Mouse (Mus musculus) thymus, postnatal 25 days (tissue): Measurements from ENCODE around the gene Ano1.

ENCODE experiments used
- DNase-seq: peaks from one replicate; pipeline ENCODE4 v3.0.0; 2022

Ano1 gene

DNA sequence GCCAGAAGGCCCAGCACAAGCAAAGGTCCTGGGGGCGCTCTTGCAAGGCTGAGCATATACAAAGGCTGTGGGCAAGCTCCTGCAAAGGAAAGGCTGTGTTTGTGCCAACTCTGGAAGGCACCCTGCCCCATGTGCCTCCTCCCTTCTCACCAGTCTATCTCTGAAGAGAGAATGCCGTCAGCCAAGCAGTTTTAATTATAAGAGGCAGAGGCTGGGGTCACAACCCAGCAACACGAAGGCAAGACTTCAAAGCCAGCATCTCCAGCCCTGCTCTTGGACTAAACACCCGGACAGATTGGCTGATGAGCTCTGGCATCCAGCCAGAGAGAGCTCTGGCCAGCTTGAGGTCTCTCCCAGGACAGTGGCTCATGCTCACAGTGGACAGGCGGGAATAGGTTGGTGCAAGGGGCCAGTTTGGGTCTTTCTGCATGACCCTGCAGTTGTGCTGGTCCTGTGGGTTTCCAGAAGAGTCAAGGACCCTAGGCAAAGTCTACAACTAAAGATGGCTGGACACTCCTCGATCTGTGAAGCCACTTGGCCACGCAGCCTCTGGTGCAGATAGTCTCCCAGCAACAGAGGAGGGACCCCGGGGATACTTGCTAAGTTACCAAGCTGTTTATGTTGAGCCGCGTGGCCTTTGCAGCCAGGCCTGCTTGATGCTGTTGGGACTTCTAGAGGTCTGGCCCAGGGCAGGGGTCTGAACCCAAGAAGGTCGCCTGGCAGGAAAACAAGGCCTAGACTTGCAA, 12.9 kb upstream of the Ano1 start:
- no peak for DNase-seq

DNA sequence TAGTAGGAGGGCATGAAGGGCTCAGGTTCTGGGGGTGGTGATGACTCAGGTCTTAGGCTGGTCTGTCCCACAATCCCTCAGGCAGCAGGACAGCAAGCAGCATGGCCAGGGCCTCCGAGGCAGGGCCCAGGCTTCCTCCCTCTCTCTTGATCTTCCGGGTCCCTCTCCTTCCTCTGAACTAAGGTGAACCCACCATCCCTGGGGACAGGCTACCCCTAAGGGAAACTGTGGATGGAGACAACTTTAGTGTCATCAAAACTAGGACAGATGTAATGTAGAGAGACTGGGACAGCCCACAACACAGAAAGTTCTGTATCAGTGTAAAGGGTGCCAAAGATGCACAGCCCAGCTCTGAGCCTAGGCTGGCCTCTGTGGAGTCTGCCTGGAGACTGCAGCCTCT, 12.2 kb upstream of the Ano1 start:
- no peak for DNase-seq

DNA sequence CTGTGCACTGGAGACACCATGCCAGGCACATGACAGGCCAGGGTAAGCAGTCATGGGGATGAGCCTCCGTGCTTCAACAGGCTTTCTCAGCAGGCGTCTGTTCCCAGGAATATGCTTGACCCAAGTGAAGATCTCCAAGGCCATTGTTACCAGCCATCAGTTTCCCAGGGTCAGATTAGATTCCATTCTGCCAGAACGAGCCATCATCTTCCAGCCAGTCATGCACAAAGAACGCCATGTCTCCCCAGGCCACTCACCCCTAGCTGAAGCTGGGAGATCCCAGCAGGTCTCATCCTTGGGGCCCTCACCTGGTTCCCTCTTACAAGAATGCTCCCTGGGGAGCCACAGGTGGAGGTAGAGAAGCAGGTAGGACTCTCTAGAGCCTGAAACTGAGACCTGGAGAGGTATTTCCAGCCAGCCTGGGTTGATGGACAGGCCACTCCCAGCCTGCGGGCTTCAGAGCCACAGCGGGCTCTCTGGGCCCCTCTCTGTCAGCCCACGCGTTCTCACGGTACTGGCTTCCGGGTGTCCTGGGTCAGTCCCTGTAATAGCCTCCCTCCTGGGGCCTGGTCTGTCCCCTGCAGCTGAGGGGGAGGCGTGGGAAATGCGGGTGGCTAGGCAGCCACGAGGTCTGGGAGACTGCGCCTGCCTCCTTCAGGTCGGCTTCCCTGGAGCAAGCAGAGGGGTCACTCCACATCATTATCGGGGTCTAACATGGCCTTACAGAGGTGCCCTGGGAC, 10.9 kb upstream of the Ano1 start:
- no peak for DNase-seq

DNA sequence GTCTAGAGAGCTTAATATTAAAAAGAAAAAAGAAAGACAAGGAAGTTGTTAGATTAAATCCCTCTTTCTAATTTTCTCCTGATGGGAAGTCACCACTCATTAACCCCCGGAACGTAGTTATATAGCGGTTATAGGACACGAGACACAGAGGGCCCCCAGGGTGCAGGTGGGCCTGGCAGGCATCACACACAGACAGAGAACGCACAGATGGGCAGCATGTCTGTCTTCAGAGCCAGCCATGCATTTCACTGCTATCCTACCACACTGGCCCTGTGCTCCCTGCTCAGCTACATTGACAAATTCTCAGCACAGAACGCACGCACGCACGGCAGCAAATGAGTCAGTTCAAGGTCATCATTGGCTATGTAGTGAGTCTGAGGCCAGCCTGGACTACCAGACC, 8.5 kb upstream of the Ano1 start:
- no peak for DNase-seq

DNA sequence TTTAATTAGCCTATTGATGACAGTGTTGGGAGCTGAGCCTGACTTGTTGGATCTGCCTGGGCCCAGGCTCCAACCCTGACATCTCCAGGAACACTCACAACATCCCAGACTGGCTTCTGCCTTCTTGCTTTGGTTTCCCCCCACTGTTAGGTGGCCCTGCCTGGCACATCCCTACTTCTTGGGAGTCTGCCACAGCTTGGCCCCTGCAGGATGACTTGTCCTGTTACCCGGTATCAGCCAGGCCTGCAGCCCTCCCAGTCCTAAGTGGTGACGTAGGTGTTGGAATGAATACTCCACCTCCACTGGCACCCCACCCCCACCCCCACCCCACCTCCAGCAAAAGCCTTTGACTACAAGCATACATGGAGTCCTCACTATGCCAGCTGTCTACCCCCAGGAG, 7.7 kb upstream of the Ano1 start:
- no peak for DNase-seq

DNA sequence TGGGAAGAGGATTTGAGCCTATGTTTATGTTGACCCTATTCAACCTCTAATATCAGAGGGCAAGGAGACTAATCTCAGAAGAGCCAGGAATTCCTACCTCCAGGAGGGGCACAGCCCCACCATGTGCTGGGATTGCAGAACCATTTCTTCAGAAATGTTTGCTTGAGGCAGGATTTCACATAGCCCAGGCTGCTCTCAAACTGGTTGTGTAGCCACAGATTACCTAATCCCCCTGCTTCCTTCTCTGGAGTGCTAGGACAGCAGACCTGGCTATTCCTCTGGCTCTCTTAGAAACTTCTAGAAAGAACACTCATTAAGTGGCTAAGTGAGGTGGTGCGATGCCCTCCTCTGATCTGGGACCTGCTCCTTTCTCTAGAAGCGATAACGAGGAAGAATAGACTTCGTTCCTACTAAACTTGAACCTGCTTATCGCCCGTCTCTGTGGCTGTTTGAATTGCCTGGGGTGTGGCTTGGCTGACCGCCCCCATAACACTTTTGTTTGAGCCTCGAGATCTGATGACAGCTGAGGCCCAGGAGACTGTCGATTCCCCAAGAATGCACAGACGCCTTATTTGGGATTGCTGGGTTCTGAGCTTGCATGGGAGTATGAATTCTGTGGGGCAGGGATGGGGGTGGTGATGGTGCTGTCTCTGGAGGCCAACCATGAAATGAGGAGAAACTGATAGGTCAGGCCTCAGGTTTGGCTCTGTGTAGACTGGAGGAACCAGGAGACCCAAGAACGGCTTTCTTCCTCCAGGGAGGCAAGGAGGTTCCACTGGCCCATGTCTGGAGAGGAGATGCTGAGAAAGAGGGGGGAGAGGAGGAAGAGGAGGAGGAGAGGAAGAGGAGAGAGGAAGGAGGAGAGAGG, 4.0 kb upstream of the Ano1 start:
- no peak for DNase-seq

DNA sequence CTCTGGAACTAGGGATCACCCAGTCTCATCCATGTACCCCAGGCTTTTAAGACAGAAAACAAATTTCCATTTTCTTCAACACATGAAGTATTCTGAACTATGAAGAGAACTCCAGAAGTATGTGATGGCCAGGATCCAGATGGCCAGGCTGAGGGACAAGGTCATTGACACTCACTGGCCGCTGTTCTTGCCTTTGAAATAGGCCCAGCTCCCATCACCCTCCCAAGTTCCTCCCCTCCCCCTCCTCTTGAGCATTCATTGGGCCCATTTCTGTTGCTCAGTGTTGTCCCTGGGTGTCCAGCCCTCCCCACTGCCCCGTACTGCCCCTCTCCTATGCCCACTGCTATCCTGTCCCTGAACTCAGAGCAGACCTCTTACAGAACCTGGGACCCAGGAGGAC, 2.9 kb upstream of the Ano1 start:
- DNase-seq = no peak

DNA sequence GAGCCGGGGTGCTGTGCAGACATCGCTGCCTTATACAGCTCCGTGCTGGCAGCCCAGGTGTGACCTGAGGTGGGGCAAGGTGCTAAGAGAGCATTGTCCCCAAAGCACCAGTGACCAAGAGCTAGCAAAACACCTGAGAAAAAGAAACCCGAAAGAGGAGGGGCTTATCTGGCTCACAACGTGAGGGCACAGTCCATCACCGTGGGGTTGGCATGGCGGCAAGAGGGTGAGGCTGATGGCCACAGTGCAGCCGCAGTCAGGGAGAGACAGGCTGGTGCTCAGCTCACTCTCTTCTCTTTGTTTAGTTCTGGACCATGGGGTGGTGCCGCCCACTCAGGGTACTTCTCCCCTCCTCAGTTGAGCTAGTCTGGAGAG, 1.9 kb upstream of the Ano1 start:
- no peak for DNase-seq

DNA sequence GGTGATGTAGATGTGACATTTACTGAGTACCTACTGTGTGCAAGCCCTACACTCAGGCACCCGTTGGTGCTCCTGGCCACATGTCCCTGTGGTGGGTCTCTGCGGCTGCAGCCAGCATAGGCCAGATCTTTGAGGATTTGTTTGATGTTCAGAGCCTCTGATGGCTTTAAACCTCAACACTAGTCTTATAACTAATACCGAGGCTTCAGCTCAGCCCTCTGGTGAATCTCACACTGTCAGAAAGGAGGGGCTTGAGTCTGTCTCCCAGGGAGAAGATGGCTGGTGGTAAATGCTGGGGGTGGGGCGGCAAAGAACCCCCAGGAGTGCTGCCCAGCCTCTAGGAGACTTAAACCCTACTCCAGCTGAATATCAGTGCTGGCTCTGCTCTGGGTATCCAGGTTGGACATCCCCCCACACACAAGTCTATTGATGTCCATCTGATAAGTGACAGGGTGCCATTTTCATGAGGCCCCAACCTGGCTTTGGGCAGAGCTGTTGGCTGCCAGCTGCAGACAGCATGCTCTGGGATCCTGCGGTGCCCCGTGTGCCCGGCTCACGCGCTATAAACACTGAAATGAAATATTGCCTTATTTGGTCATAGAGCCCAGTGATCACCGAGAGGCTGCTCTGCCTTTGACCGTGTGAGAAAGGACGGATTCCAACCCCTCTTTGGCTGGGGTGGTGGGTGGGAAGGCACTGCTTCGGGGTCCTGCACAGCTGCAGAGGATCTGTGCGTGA, 1.3 kb upstream of the Ano1 start:
- no peak for DNase-seq

DNA sequence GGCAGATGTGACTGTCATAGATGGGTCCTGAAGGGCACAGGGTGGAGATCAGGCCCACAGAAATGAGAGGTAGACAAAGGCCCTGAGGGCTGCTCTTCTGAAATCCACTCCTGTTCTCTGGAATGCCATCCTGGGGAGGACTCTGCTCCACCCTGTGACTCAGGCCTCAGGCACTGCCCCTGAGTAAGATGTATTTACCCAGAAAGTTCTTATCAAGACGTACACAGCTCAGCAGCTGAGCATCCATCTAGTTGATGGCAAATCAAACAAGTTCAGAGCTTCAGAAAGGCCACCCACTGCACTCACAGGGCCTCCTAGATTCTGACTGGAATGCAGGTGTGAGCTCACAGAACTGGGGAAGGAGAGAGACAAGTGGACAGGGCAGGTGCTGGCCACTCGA, 4.0 kb downstream of the Ano1 start:
- DNase-seq = no peak

DNA sequence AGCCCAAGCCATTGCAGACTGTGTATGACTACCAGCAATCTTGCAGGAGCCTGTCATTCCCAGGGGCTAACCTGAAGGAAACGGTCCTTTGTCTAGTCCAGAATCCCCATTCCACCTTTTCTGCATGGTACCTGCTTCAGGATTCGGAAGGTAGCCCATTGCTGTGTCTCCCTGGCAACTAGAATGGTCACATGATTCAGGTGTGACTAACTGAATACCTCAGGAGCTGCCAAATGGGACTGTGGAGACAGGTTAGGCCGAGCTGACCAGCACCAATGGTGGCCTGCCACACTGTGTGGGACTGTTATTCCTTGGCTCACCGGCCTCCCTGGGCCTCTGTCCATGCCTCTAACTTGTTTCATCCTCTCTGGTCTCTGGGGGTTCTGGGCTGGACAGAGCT, 5.3 kb downstream of the Ano1 start:
- DNase-seq = no peak

DNA sequence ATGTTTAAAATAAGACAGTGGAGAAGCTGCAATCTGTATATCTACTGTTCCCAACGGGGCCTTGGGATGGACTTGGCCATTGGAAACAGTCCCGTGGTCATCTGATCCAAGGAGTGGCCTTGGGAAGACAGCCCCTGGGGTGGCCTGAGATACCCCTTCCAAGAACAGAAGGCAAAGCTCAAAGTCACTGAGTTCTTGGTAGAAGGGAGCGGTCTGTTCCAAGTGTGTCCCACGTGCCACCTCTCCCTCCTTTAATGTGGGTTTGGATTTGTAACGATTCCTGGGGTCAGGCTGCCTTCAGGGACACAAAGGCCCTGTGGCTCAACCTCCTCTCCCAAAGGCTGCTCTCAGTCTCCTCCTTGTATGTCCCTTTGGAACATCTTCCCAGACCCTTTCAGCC, 7.9 kb downstream of the Ano1 start:
- no peak for DNase-seq

DNA sequence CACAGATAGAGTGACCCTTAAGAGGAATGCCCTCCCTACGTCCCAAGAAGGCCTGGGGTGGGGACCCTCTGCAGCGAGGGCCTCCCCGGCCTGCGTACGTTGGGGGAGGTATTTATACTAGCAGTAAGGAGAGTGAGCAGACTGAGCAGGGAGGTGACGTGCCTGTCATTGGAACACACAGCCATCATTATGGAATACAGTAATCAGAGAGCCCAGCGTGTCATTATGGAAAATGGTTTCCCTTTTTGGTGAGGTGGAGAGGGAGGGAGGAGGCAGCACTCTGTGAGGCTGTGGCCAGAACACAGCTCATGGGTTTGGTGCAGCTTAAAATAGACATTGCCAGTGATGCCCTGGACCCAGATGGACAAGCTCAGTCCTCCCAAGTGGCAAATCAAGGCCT, 11.1 kb downstream of the Ano1 start:
- no peak for DNase-seq

DNA sequence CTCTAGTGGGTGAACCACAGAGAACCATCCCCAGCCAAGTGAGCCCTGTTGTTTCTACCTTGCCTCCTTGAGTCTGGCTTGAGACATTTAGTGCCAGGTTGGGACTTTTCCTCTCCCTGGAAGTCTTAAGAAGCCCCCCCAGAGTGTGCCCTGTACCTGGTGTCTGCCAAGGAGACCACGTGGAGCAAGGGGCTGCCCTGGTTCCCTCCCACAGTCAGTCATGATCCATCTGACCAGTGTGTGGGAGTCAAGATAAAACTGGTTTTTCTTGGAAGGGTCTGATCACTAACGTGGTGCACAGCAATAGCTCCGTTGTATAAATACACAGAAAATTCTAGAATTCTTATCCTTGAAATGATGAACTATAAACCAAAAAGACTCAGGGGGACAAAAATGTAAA, 12.0 kb downstream of the Ano1 start:
- no peak for DNase-seq

DNA sequence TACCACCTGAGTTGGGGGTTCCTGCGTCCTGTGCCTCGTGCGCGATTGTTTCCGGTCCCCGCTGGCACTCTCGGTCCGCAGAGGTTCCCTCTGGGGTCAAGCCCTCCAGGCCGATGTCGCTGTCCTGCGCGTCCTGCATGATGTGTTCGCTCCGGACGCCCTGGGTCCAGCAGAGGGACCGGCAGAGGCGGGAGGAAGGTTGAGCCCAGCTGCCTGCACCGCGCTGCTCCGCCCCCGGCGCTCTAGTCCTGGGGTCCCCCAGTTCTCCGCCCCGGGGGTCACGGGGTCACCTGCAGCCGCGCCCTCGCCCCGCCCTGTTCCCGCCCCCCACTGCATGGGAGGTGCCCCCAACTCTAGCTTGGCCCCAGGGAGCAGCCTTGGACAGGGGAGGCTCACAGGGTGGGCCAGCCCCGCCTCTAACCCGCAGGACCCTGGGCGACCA, 13.4 kb downstream of the Ano1 start:
- DNase-seq = no peak

DNA sequence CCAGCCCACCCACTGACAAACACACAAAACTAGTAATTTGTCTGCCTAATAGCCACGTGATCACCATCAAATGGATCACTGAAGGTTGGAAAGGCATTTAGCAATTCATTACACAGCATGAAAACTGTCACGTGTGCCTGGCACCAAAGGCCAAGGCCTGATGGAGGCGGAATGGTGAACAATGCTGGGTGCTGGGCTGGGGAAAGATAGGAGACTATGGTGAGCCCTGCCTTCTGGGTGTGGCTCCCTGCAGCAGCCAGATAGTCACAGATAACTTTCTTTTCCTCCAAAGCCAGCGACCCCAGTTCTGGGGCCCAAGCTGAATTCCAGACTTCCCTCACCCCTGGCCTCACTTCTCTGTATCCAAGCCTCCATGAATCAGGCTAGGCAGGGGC, 19.9 kb downstream of the Ano1 start:
- DNase-seq = no peak

DNA sequence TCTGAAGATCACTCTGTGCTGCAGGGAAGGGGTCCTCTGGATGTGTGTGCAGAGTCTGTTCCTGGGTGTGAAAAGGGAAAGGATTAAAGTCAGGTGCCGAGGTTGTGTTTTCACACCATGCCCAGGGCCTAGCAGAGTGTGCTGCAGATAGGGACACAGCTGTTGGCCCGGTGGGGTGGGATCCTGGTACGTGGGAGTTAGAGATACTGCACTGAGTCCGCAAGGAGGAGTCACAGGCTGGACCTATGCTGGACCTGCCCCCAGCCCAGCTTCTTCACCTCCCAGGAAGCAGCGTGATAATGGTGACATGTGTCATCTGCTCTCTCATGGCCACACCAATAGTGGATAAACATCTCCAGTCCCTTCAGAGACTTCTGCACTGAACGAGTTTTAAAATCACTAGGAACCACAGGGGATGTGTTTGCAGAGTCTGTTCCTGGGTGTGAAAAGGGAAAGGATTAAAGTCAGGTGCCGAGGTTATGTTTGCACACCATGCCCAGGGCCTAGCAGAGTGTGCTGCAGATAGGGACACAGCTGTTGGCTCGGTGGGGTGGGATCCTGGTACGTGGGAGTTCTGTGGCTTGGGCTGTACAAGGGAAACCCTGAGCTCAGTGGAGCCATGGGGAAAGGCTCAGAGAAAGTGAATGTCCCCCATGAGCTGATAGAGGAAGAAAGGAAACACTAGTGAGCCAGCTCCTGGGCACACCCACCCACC, 20.4 kb downstream of the Ano1 start:
- DNase-seq = no peak

DNA sequence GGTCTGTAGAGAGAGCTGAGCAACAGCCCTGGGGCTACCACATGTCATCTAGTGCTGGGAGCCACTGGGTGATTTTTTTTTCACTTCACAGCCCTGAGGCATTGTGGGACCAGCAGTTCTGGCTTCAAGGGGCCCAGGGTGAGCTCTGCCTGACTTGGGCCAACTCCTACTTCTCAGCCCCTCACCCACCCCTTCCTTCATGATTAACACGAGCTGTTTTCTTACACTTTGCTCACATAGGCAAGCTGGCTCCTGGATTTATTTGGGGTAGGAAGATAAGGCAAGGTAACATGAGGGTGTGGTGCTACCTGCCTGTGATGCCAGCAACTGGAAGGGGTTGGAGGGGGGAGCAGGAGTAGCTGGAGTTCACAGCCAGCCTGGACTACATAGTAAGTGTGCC, 27.5 kb downstream of the Ano1 start:
- DNase-seq = no peak

DNA sequence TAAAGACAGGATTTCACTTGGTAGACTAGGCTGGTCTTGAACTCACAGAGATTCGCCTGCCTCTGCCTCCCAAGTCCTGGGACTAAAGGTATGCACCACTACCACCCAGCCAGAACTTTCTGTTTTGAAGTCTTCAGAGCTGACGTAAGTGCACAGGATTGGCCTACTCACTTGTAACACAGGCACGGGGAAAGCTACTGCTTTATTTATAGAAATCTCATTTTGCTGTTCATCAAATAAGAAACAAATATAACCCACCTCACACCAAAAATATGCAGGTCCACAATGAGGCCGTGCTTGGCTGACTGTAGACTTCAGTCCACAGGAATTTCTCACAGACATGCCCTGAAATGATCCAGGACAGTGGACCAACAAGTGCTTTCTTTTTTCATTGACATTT, 31.8 kb downstream of the Ano1 start:
- DNase-seq = no peak

DNA sequence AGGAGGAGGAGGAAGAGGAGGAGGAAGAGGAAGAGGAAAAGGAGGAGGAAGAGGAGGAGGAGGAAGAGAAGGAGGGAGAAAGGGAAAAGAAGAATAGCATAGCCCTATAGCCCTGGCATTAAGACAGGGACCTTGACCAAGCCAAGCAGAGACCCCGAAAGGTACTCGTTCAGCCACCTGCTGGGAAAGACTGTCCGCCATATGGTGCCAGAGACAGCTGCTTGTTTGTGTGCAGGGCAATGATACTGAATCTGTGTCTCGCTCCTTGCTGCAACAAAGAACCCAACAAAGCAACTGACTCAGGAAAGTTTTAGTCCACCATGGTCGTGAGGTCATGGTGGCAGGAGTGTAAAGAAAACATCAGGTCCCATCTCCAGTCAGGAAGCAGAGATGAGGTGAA, 34.0 kb downstream of the Ano1 start:
- DNase-seq = no peak

DNA sequence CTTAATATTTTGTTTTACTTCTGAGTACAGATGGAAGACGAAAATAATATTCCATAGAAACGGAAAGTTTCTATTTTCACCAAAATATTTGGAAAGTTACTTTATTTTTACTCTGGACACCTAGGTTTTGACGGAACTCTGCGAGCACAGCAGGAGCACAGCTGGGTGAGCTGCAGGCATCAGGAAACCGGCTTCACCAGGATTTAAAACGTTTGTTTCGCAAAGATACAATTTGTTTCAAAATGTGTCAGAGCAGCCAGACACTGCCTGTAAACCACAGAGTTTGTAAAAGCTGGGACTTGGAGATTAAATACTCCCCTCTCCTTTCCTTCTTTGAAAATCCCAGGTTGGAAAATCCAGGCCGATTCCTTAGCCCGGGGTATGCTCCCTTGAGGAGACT, 53.9 kb downstream of the Ano1 start:
- no peak for DNase-seq
